Mouse (Mus musculus): ENCODE data around the gene Cdhr4.

GRCm38 (mm10) chr9:107968531-107968930, 23.8 kb upstream of the Cdhr4 start:
- TF ChIP-seq CTCF (IDR thresholded peaks at IDR 0.05; ENCODE audit: borderline replicate concordance, insufficient read depth, low read length): no peak
- TF ChIP-seq POLR2A (IDR thresholded peaks at IDR 0.05; ENCODE audit: low read depth, low read length): no peak

All from embryonic fibroblast, embryonic 13.5 days (primary cell).